Mouse (Mus musculus): Measurements from ENCODE around the gene Lhx5. TPM values are rescaled to one million over a fixed set of nuclear protein-coding genes. Genes with fewer than 3 reads are reported as not detected.
A peak's percentile ranks its signal among the peaks of the same experiment; 100 is the strongest.

Gene Lhx5
- polyA plus RNA-seq, 1 experiment from 2014 or later, result 0.05 TPM

GRCm38 (mm10) chr5:120468336-120468735 lies 36.8 kb downstream of the Lhx5 start:
- Histone ChIP-seq H3K9me3 (replicated peaks) (no peaks in the 10 kb centered on the region), H3K27me3 (0 out of 2 replicates have a peak, but pooled peaks cover 3% of the 10 kb centered on the region), H3K36me3 (no peaks in the 10 kb centered on the region), H3K4me2 (replicated peaks) (no peak overlapping the region), H3K4me1 (no peaks in the 10 kb centered on the region), H3K9ac (no peak overlapping the region), H3K27ac (replicated peaks) (no peak overlapping the region), H3K4me3 (replicated peaks) (no peak overlapping the region)
- WGBS, result 81% methylated on average over 5 of the region's 5 CpGs
- ATAC-seq (ENCODE audit: insufficient number of reproducible peaks, low FRiP score, low TSS enrichment, low read depth), result no peak

- Histone ChIP-seq H3K27ac (replicated peaks) (no peak overlapping the region), H3K9me3 (replicated peaks) (no peaks in the 10 kb centered on the region), H3K4me2 (replicated peaks) (no peak overlapping the region), H3K9ac (no peak overlapping the region), H3K36me3 (no peaks in the 10 kb centered on the region), H3K27me3 (0 out of 2 replicates have a peak, but pooled peaks cover 3% of the 10 kb centered on the region), H3K4me3 (replicated peaks) (no peak overlapping the region), H3K4me1 (no peaks in the 10 kb centered on the region)
- no peak for ATAC-seq (ENCODE audit: insufficient number of reproducible peaks, low FRiP score, low TSS enrichment, low read depth)
- WGBS, result 90% methylated on average over 6 of the region's 6 CpGs
Observed at GRCm38 (mm10) chr5:120468830-120469229, 37.3 kb downstream of the Lhx5 start.

- no peaks in the 10 kb centered on the region for H3K4me1 ChIP-seq
- ATAC-seq (ENCODE audit: insufficient number of reproducible peaks, low FRiP score, low TSS enrichment, low read depth), result no peak
- WGBS, result 43% methylated on average over 4 of the region's 4 CpGs
Observed at GRCm38 (mm10) chr5:120471538-120471937, 40.0 kb downstream of the Lhx5 start.

GRCm38 (mm10) chr5:120472770-120473169 lies 41.3 kb downstream of the Lhx5 start, which contains the start of gene Sdsl:
TSS of gene Sdsl (minus strand) at chr5:120472810.
- no peak within 1 kb of the TSS for H3K9ac ChIP-seq
- no peaks in the 10 kb centered on the region for H3K9me3 ChIP-seq (replicated peaks)
- H3K36me3 ChIP-seq, result no peaks in the 10 kb centered on the region
- no peaks in the 10 kb centered on the region for H3K4me1 ChIP-seq
- no peak for ATAC-seq (ENCODE audit: insufficient number of reproducible peaks, low FRiP score, low TSS enrichment, low read depth)
- H3K4me3 ChIP-seq (replicated peaks), result no peak within 1 kb of the TSS
- H3K27me3 ChIP-seq, result 0 out of 2 replicates have a peak, but pooled peaks cover 6% of the 10 kb centered on the region
- H3K4me2 ChIP-seq (replicated peaks), result no peak within 1 kb of the TSS
- WGBS, result 76% methylated on average over 8 of the region's 8 CpGs
- H3K27ac ChIP-seq (replicated peaks), result no peak within 1 kb of the TSS

More at GRCm38 (mm10) chr5:120471538-120471937, 40.0 kb downstream of the Lhx5 start:
- Histone ChIP-seq H3K4me2 (replicated peaks) (no peak overlapping the region), H3K27ac (replicated peaks) (no peak overlapping the region), H3K9ac (no peak overlapping the region), H3K36me3 (no peaks in the 10 kb centered on the region), H3K9me3 (replicated peaks) (no peaks in the 10 kb centered on the region), H3K27me3 (0 out of 2 replicates have a peak, but pooled peaks cover 3% of the 10 kb centered on the region), H3K4me3 (replicated peaks) (no peak overlapping the region)

- 80% methylated on average over 2 of the region's 2 CpGs for WGBS
Observed at GRCm38 (mm10) chr5:120473361-120473760, 41.9 kb downstream of the Lhx5 start.

GRCm38 (mm10) chr5:120475861-120476260 lies 44.4 kb downstream of the Lhx5 start:
- no peaks in the 10 kb centered on the region for H3K9me3 ChIP-seq (replicated peaks)
- ATAC-seq (ENCODE audit: insufficient number of reproducible peaks, low FRiP score, low TSS enrichment, low read depth), result no peak

More at GRCm38 (mm10) chr5:120473361-120473760, 41.9 kb downstream of the Lhx5 start:
- Histone ChIP-seq H3K9ac (no peak overlapping the region), H3K4me1 (no peaks in the 10 kb centered on the region), H3K9me3 (replicated peaks) (no peaks in the 10 kb centered on the region), H3K4me3 (replicated peaks) (no peak overlapping the region), H3K27ac (replicated peaks) (no peak overlapping the region), H3K4me2 (replicated peaks) (no peak overlapping the region), H3K36me3 (no peaks in the 10 kb centered on the region), H3K27me3 (0 out of 2 replicates have a peak, but pooled peaks cover 6% of the 10 kb centered on the region)
- no peak for ATAC-seq (ENCODE audit: insufficient number of reproducible peaks, low FRiP score, low TSS enrichment, low read depth)

GRCm38 (mm10) chr5:120476296-120476695 lies 44.8 kb downstream of the Lhx5 start, which contains the start of gene Sds:
TSS of gene Sds (plus strand) at chr5:120476526.
- 14% methylated on average over 13 of the region's 13 CpGs for WGBS
- no peak within 1 kb of the TSS for H3K27ac ChIP-seq (replicated peaks)
- H3K4me3 ChIP-seq (replicated peaks), result no peak within 1 kb of the TSS
- no peaks in the 10 kb centered on the region for H3K9me3 ChIP-seq (replicated peaks)
- no peaks in the 10 kb centered on the region for H3K36me3 ChIP-seq
- peak; percentile 36; the same call in 1 of the 2 replicates for ATAC-seq (ENCODE audit: insufficient number of reproducible peaks, low FRiP score, low TSS enrichment, low read depth)
- no peaks in the 10 kb centered on the region for H3K4me1 ChIP-seq
- H3K4me2 ChIP-seq (replicated peaks), result 0 out of 2 replicates have a peak within 1 kb of the TSS, but pooled peaks have one; percentile 2
- H3K27me3 ChIP-seq, result 0 out of 2 replicates have a peak, but pooled peaks cover 4% of the 10 kb centered on the region
- H3K9ac ChIP-seq, result no peak within 1 kb of the TSS

More at GRCm38 (mm10) chr5:120475861-120476260, 44.4 kb downstream of the Lhx5 start:
- no peak overlapping the region for H3K27ac ChIP-seq (replicated peaks)
- 0 out of 2 replicates have a peak, but pooled peaks cover 6% of the 10 kb centered on the region for H3K27me3 ChIP-seq
- H3K4me2 ChIP-seq (replicated peaks), result 0 out of 2 replicates have a peak overlapping the region, but pooled peaks have one; percentile 2
- no peaks in the 10 kb centered on the region for H3K36me3 ChIP-seq
- 53% methylated on average over 8 of the region's 8 CpGs for WGBS
- H3K4me1 ChIP-seq, result no peaks in the 10 kb centered on the region
- no peak overlapping the region for H3K4me3 ChIP-seq (replicated peaks)
- no peak overlapping the region for H3K9ac ChIP-seq

GRCm38 (mm10) chr5:120477993-120478392 lies 46.5 kb downstream of the Lhx5 start:
- ATAC-seq (ENCODE audit: insufficient number of reproducible peaks, low FRiP score, low TSS enrichment, low read depth), result no peak
- H3K36me3 ChIP-seq, result no peaks in the 10 kb centered on the region
- no peak overlapping the region for H3K4me2 ChIP-seq (replicated peaks)
- no peaks in the 10 kb centered on the region for H3K4me1 ChIP-seq
- WGBS, result 79% methylated on average over 5 of the region's 5 CpGs
- H3K27ac ChIP-seq (replicated peaks), result no peak overlapping the region
- 0 out of 2 replicates have a peak, but pooled peaks cover 3% of the 10 kb centered on the region for H3K27me3 ChIP-seq
- H3K4me3 ChIP-seq (replicated peaks), result no peak overlapping the region
- no peak overlapping the region for H3K9ac ChIP-seq
- H3K9me3 ChIP-seq (replicated peaks), result no peaks in the 10 kb centered on the region

GRCm38 (mm10) chr5:120479538-120479937 lies 48.0 kb downstream of the Lhx5 start:
- H3K9ac ChIP-seq, result no peak overlapping the region
- no peak overlapping the region for H3K4me2 ChIP-seq (replicated peaks)
- H3K9me3 ChIP-seq (replicated peaks), result no peaks in the 10 kb centered on the region
- H3K27me3 ChIP-seq, result 0 out of 2 replicates have a peak, but pooled peaks cover 3% of the 10 kb centered on the region
- H3K36me3 ChIP-seq, result peaks cover 10% of the 10 kb centered on the region
- WGBS, result 65% methylated on average over 4 of the region's 4 CpGs
- no peak for ATAC-seq (ENCODE audit: insufficient number of reproducible peaks, low FRiP score, low TSS enrichment, low read depth)
- H3K27ac ChIP-seq (replicated peaks), result no peak overlapping the region
- no peaks in the 10 kb centered on the region for H3K4me1 ChIP-seq
- H3K4me3 ChIP-seq (replicated peaks), result no peak overlapping the region

GRCm38 (mm10) chr5:120481205-120481604 lies 49.7 kb downstream of the Lhx5 start:
- ATAC-seq (ENCODE audit: insufficient number of reproducible peaks, low FRiP score, low TSS enrichment, low read depth), result no peak
- WGBS, result 69% methylated on average over 9 of the region's 9 CpGs
- H3K4me1 ChIP-seq, result no peaks in the 10 kb centered on the region
- no peak overlapping the region for H3K9ac ChIP-seq
- no peaks in the 10 kb centered on the region for H3K9me3 ChIP-seq (replicated peaks)
- H3K27me3 ChIP-seq, result 0 out of 2 replicates have a peak, but pooled peaks cover 3% of the 10 kb centered on the region
- H3K36me3 ChIP-seq, result peaks cover 27% of the 10 kb centered on the region
- H3K4me3 ChIP-seq (replicated peaks), result no peak overlapping the region
- H3K4me2 ChIP-seq (replicated peaks), result no peak overlapping the region
- H3K27ac ChIP-seq (replicated peaks), result no peak overlapping the region

- ATAC-seq (ENCODE audit: insufficient number of reproducible peaks, low FRiP score, low TSS enrichment, low read depth), result no peak
- Histone ChIP-seq H3K4me1 (no peaks in the 10 kb centered on the region), H3K36me3 (peaks cover 49% of the 10 kb centered on the region), H3K9ac (no peak overlapping the region), H3K27ac (replicated peaks) (no peak overlapping the region), H3K4me3 (replicated peaks) (no peak overlapping the region), H3K27me3 (no peaks in the 10 kb centered on the region), H3K9me3 (replicated peaks) (no peaks in the 10 kb centered on the region), H3K4me2 (replicated peaks) (no peak overlapping the region)
- 86% methylated on average over 19 of the region's 19 CpGs for WGBS
Observed at GRCm38 (mm10) chr5:120483399-120483798, 51.9 kb downstream of the Lhx5 start.

GRCm38 (mm10) chr5:120487844-120488243 lies 56.3 kb downstream of the Lhx5 start:
- ATAC-seq (ENCODE audit: insufficient number of reproducible peaks, low FRiP score, low TSS enrichment, low read depth), result no peak
- Histone ChIP-seq H3K27me3 (no peaks in the 10 kb centered on the region), H3K27ac (replicated peaks) (no peak overlapping the region), H3K36me3 (peaks cover 54% of the 10 kb centered on the region), H3K4me3 (replicated peaks) (no peak overlapping the region), H3K9me3 (replicated peaks) (no peaks in the 10 kb centered on the region), H3K4me1 (no peaks in the 10 kb centered on the region), H3K4me2 (replicated peaks) (no peak overlapping the region), H3K9ac (no peak overlapping the region)
- 77% methylated on average over 8 of the region's 8 CpGs for whole genome bisulfite sequencing

All from embryonic facial prominence, embryonic 15.5 days (tissue).